Mouse (Mus musculus) neural tube, embryonic 15.5 days (tissue): ENCODE data around the gene Gm6169. TPM values are rescaled to one million over a fixed set of nuclear protein-coding genes. Genes with fewer than 3 reads are reported as not detected.

Experiments used
- ATAC-seq: fragments of 200-750 bp; cut with Nextera tagmentation; 2 replicates; pipeline ENCODE4 v1.8.0; 2017; ENCODE audit warnings: mild to moderate bottlenecking, moderate TSS enrichment, moderate library complexity; ENCODE audit not compliant: low FRiP score
- H3K27ac ChIP-seq: fragments of 300-500 bp; sonication (generic); replicated peaks from 2 replicates; pipeline ENCODE4 v1.5.1; 2015; ENCODE audit warnings: mild to moderate bottlenecking, inconsistent platforms
- H3K27me3 ChIP-seq: fragments of 300-500 bp; sonication (generic); replicated peaks from 2 replicates; pipeline ENCODE4 v1.6.1; 2015; ENCODE audit warnings: inconsistent platforms
- H3K36me3 ChIP-seq: fragments of 300-500 bp; sonication (generic); 2 replicates; pipeline ENCODE4 v1.6.1; 2015; ENCODE audit warnings: inconsistent platforms
- H3K4me1 ChIP-seq: fragments of 300-500 bp; sonication (generic); 2 replicates; pipeline ENCODE4 v1.6.1; 2015; ENCODE audit warnings: inconsistent platforms
- H3K4me2 ChIP-seq: fragments of 300-500 bp; sonication (generic); 2 replicates; pipeline ENCODE4 v1.6.1; 2015; ENCODE audit warnings: inconsistent platforms, mild to moderate bottlenecking, moderate library complexity
- H3K4me3 ChIP-seq: fragments of 300-500 bp; sonication (generic); replicated peaks from 2 replicates; pipeline ENCODE4 v1.5.1; 2015; ENCODE audit warnings: mild to moderate bottlenecking, inconsistent platforms
- H3K9ac ChIP-seq: fragments of 300-500 bp; sonication (generic); replicated peaks from 2 replicates; pipeline ENCODE4 v1.6.1; 2015; ENCODE audit warnings: mild to moderate bottlenecking, inconsistent platforms
- H3K9me3 ChIP-seq: fragments of 300-500 bp; sonication (generic); replicated peaks from 2 replicates; pipeline ENCODE4 v1.6.1; 2016; ENCODE audit warnings: inconsistent platforms
- WGBS: fragments of 180-500 bp; shearing (Covaris S2); methylation state at CpG from one replicate; pipeline ENCODE4 v1.1.7; 2015; ENCODE audit warnings: mixed read lengths; 5-methylcytosine and 5-hydroxymethylcytosine counted together
- polyA plus RNA-seq: library from polyadenylated mRNA; unstranded; fragments of >200 nt; fragmentation: Nextera tagmentation; extraction: Ambion mirVana; gene quantifications from 2 replicates; pipeline ENCODE4 v1.2.1, GENCODE M21; 2015

Gene Gm6169
- polyA plus RNA-seq, 1 experiment from 2014 or later, result 1.1 TPM

DNA sequence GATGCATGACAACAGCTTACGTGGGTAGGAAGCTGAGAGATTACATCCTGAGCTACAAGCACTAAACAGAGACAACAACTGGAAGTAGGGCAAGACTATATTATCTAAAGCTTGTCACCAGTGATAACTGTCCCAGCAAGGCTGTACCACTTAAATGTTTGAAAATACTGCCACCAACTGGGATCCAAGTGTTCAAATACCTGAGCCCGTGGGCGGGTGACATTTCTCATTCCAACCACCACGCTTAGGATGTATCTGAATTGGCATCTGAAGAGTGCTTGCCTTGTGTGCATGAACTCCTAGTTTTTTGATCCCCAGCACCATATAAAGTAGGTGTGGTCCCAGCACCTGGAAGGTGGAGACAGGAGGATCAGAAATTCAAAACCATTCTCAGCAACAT lies 3.3 kb downstream of the Gm6169 start:
- Histone ChIP-seq H3K9me3 (no peaks in the 10 kb centered on the region), H3K36me3 (peaks cover 20% of the 10 kb centered on the region), H3K9ac (no peak overlapping the region), H3K4me2 (no peak overlapping the region), H3K27me3 (no peaks in the 10 kb centered on the region), H3K4me3 (no peak overlapping the region), H3K27ac (no peak overlapping the region), H3K4me1 (no peaks in the 10 kb centered on the region)
- ATAC-seq, result no peak
- 94% methylated on average over 4 of the region's 4 CpGs for WGBS

DNA sequence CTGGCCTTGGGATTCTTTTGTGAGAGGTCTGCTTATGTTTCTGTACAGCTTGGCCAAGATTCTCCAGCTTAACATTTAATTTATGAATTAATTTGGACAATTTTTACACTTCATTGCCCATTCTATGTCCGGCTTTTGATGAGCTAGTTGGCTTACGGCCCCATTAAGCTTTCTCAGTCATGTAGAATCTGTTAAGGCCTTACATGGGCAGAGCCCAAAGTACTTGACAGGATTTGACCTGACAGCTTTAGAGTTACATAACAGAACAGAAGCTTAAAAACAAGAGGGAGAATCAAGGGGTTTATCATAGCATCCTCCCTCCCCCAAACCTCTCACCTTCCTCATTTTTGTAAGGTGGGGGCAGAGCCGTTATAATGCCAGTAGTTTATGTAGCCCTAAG lies 10.9 kb downstream of the Gm6169 start:
- Histone ChIP-seq H3K27me3 (no peaks in the 10 kb centered on the region), H3K4me1 (no peaks in the 10 kb centered on the region), H3K9me3 (no peaks in the 10 kb centered on the region), H3K4me2 (no peak overlapping the region), H3K27ac (no peak overlapping the region), H3K9ac (no peak overlapping the region), H3K4me3 (no peak overlapping the region), H3K36me3 (no peaks in the 10 kb centered on the region)
- 69% methylated on average over 3 of the region's 3 CpGs for WGBS
- ATAC-seq, result no peak

DNA sequence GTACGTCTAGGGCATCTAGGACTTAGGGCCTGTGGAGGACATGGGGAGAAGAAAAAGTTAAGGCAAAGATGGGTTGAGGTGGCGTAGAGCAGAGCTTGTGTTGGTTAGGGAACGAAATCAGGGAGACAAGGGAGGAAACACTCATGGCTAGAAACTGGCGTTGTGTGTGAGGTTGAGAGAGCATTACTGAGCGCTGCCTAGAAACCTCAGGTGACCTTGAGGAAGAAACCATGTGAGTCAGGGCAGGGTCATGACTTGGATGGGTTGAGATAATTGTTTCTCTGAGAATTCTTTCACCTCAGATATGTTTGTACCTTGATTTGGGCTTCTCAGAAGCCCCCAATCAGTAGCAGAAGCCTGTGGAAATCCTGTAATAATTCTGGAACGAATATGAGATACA lies 11.6 kb downstream of the Gm6169 start:
- no peaks in the 10 kb centered on the region for H3K9me3 ChIP-seq
- H3K4me3 ChIP-seq, result no peak overlapping the region
- H3K27ac ChIP-seq, result no peak overlapping the region
- ATAC-seq, result no peak
- H3K27me3 ChIP-seq, result no peaks in the 10 kb centered on the region
- H3K9ac ChIP-seq, result no peak overlapping the region
- no peak overlapping the region for H3K4me2 ChIP-seq
- WGBS, result 92% methylated on average over 6 of the region's 6 CpGs
- no peaks in the 10 kb centered on the region for H3K36me3 ChIP-seq
- no peaks in the 10 kb centered on the region for H3K4me1 ChIP-seq

DNA sequence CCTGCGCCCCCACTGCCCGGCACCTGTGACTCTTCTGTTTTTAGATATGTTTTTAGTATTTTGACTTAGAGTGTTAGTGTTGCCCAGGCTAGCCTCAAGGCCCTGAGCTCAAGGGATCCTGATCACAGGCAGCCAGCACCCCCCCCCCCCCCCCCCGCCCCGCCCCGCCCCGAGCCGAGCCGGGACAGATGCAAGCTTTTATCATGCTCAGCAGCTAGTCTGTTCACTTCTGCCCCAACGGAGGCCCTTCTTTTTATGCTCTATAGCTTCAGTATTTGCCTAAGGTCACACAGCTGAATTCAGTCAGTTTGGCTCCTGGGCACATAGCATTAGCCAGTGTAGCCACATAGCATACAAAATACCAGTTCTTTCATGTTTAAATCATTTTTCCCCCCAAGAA lies 12.7 kb downstream of the Gm6169 start:
- H3K9ac ChIP-seq, result no peak overlapping the region
- no peak overlapping the region for H3K27ac ChIP-seq
- H3K4me3 ChIP-seq, result no peak overlapping the region
- H3K4me2 ChIP-seq, result no peak overlapping the region
- no peaks in the 10 kb centered on the region for H3K9me3 ChIP-seq
- H3K27me3 ChIP-seq, result no peaks in the 10 kb centered on the region
- no peaks in the 10 kb centered on the region for H3K4me1 ChIP-seq
- no peak for ATAC-seq
- WGBS, result 46% methylated on average over 5 of the region's 9 CpGs
- no peaks in the 10 kb centered on the region for H3K36me3 ChIP-seq

DNA sequence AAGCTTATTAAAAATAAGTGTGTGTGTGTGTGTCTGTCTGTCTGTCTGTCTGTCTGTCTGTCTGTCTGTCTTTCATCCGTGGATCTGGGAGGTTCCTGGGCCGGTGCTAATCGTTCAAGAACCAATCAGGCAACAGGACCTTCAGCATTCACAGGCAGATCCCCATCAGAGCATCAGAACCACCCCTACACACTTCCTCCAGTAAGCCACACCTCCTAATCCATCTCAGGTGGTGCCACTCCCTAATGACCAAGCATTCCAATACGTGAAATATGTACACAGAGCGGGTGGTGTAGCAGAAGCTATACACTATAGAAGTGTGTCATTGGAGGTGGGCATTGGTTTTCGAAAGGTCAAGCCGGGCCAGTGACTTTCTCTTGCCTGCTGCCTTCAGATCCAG lies 16.6 kb downstream of the Gm6169 start:
- WGBS, result 94% methylated on average over 7 of the region's 7 CpGs
- no peak for ATAC-seq
- Histone ChIP-seq H3K9me3 (no peaks in the 10 kb centered on the region), H3K4me1 (no peaks in the 10 kb centered on the region), H3K4me3 (no peak overlapping the region), H3K9ac (no peak overlapping the region), H3K27ac (no peak overlapping the region), H3K36me3 (no peaks in the 10 kb centered on the region), H3K4me2 (no peak overlapping the region), H3K27me3 (no peaks in the 10 kb centered on the region)

DNA sequence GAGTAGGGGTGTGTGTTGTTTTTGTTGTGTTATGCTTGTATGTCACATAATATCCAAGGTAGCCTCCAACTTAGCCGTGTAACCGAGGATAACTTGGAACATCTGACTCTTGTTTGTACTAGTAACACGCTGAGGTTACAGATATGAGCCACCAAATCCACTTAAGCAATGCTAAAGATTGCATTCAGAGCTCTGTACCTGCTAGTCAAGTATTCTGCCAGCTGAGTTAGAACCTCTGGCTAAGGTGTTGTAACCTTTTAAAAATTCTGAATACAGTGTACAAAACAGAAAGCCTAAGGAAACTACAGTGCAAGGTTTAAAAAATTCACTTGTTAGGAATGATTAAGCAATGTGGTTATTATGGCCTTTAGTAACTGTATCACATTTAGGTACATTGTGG lies 18.4 kb downstream of the Gm6169 start:
- Histone ChIP-seq H3K27me3 (no peaks in the 10 kb centered on the region), H3K4me1 (no peaks in the 10 kb centered on the region), H3K36me3 (no peaks in the 10 kb centered on the region), H3K4me2 (no peak overlapping the region), H3K9me3 (no peaks in the 10 kb centered on the region), H3K9ac (no peak overlapping the region), H3K4me3 (no peak overlapping the region), H3K27ac (no peak overlapping the region)
- WGBS, result 88% methylated on average over 3 of the region's 3 CpGs
- ATAC-seq, result no peak

DNA sequence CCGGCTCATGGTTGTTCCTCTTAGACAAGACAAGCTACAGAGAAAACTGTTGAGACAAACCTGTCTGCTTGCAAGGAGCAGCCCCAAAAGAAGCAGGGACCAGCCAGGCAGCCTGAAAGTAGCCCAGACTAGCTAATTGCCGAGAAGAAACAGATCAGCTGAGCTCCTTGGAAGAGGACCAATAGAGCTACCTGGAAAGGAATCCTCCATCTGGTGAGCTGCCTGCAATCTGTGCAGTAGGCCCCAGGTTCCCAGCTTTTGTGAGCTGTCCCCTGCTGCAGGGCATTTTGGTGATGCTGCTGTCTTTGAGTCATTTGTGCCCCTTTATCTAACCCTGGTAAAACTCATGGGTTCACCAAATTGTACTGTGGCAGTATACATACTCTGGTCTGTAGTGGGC lies 18.8 kb downstream of the Gm6169 start:
- no peak overlapping the region for H3K27ac ChIP-seq
- H3K4me1 ChIP-seq, result no peaks in the 10 kb centered on the region
- no peaks in the 10 kb centered on the region for H3K36me3 ChIP-seq
- H3K27me3 ChIP-seq, result no peaks in the 10 kb centered on the region
- H3K4me3 ChIP-seq, result no peak overlapping the region
- no peak overlapping the region for H3K4me2 ChIP-seq
- H3K9me3 ChIP-seq, result no peaks in the 10 kb centered on the region
- no peak overlapping the region for H3K9ac ChIP-seq
- ATAC-seq, result no peak
- 85% methylated on average over 2 of the region's 2 CpGs for WGBS

DNA sequence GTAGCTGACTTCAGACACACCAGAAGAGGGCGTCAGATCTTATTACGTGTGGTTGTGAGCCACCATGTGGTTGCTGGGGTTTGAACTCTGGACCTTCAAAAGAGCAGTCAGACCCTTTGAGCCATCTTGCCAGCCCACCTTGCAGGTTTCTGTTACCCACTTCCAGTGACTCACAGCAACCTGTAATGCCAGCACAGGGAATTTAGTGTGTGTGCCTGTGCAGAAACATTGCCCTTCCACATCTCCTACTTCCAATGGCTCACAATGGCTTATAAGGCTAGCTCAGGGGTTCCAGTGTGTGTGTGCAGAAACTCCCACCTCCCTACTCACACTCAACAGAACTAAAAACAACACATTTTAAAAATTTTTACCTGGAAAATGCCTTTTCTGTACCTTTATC lies 21.5 kb downstream of the Gm6169 start:
- no peak overlapping the region for H3K4me2 ChIP-seq
- no peaks in the 10 kb centered on the region for H3K27me3 ChIP-seq
- no peak for ATAC-seq
- H3K36me3 ChIP-seq, result no peaks in the 10 kb centered on the region
- H3K9me3 ChIP-seq, result no peaks in the 10 kb centered on the region
- peaks cover 7% of the 10 kb centered on the region for H3K4me1 ChIP-seq
- no peak overlapping the region for H3K4me3 ChIP-seq
- 98% methylated on average over 2 of the region's 2 CpGs for WGBS
- no peak overlapping the region for H3K27ac ChIP-seq
- H3K9ac ChIP-seq, result no peak overlapping the region

DNA sequence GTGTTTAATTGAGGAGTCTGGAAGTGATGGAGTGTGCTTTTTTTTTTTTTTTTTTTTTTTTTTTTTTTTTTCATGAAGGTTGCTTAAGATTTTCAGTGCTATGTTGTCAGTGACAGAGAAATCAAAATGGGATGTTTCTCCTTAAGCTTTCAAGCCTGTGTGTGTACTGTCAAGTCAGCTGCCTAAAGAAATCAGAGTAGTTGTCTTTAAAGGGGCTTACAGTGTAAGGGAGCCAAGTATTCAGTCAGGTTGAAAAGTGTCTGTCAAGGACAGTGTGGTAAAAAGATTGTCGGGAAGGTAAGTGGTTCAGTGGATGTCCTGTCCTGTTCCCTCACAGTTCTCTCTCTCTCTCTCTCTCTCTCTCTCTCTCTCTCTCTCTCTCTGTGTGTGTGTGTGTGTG lies 25.5 kb downstream of the Gm6169 start:
- Histone ChIP-seq H3K27me3 (no peaks in the 10 kb centered on the region; the same call in 1 of the 2 replicates), H3K4me1 (peaks cover 7% of the 10 kb centered on the region), H3K9me3 (no peaks in the 10 kb centered on the region), H3K36me3 (no peaks in the 10 kb centered on the region), H3K27ac (no peak overlapping the region), H3K9ac (no peak overlapping the region), H3K4me3 (no peak overlapping the region), H3K4me2 (peak overlapping the region; percentile 70)
- no peak for ATAC-seq
- 53% methylated on average over 1 of the region's 1 CpGs for WGBS

DNA sequence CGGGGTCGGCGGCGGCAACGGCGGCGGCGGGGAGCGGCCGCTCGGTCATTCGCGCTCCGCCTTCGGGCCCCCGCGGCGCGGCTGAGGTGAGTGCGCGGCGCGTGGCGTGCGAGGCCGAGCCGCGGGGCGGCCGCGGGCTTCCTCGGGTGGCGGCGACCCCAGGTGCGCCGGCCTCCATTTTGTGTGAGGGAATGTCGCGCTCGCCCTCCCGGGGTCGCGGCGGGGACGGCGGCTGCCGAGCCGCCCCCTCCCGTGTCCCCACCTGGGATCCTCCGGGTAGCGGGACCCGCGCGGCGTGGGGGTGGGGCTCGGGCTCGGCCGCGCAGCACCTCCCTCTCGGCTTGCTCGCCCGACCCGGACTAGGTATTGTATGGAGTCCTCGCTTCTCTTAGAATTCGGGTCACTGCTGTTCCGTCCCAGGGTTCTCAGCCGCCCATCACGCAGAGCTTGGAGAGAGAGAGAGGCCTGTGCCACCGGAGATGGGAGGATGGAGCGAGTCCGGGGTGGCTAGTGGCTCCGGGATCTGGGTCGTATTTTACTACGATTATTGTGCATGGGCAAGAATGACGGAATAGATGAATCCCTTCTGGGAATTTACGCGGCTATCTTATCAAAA lies 27.3 kb downstream of the Gm6169 start:
- peaks cover 7% of the 10 kb centered on the region for H3K4me1 ChIP-seq
- H3K9me3 ChIP-seq, result no peaks in the 10 kb centered on the region
- no peaks in the 10 kb centered on the region; the same call in 1 of the 2 replicates for H3K27me3 ChIP-seq
- H3K27ac ChIP-seq, result peak overlapping the region; percentile 96
- no peaks in the 10 kb centered on the region for H3K36me3 ChIP-seq
- ATAC-seq, result peak; percentile 88
- H3K9ac ChIP-seq, result peak overlapping the region; percentile 95
- H3K4me3 ChIP-seq, result peak overlapping the region; percentile 82
- under 1% methylated on average over 59 of the region's 76 CpGs for WGBS
- H3K4me2 ChIP-seq, result peak overlapping the region; percentile 70

DNA sequence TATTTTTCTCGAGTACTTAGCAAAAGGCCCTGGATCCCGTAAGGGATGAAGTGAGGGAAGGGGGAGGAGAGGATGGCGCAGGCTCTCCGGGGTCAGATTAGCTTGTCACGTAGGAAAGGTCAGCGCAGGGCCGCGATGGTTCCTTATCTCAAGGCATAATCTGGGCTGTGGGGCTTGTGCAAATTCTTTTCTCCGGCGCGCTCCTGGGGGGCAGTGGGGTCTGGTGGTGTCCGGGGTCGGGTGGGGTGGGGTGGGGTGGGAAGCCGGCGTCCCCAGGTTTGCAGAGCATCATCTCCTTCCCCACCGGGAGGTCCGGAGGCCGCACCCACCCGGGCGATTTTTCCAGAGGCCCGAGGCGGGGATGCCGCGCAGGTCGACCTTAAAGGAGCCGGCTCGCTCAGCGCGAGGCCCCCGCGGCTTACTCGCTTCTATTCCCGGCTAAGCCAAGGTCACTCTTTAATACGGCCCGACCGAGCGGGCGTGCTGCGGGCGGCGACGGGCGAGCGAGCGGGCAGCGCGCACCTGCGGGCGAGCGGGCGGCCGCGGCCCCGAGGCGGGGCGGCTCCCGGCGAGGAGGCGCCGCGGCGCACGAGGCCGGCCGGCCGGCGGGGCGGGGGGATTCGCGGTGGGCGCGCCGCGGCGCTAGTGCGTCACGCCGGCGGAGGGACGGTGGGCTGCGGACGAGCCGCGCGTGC lies 28.0 kb downstream of the Gm6169 start:
- Histone ChIP-seq H3K4me1 (peaks cover 7% of the 10 kb centered on the region), H3K36me3 (no peaks in the 10 kb centered on the region), H3K4me3 (peak overlapping the region; percentile 82), H3K4me2 (peak overlapping the region; percentile 70), H3K27ac (peak overlapping the region; percentile 96), H3K27me3 (no peaks in the 10 kb centered on the region; the same call in 1 of the 2 replicates), H3K9me3 (no peaks in the 10 kb centered on the region), H3K9ac (peak overlapping the region; percentile 95)
- WGBS, result under 1% methylated on average over 34 of the region's 85 CpGs
- peak; percentile 93 for ATAC-seq

DNA sequence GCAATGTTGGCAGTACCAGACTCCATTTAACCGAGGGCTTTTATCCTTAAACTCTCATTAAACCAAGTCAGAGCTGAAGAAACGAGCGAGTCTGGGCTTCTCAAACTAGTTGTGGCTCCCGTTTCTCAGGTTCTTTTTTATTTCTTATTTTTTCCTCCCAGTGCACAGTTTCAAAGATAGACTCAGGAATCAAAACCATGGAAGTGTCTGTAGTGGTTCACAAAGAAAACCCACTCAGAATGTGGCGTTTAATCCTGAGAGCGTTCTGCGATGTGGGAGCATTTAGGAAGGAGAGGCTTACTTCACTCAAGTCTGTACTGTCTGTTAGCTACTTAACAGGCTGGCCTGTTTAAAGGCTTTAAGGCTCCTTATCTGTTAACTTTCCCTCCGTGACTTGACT lies 30.9 kb downstream of the Gm6169 start:
- Histone ChIP-seq H3K4me2 (no peak overlapping the region), H3K4me1 (peaks cover 9% of the 10 kb centered on the region), H3K27ac (no peak overlapping the region), H3K27me3 (no peaks in the 10 kb centered on the region; the same call in 1 of the 2 replicates), H3K4me3 (no peak overlapping the region), H3K9me3 (no peaks in the 10 kb centered on the region), H3K9ac (no peak overlapping the region), H3K36me3 (no peaks in the 10 kb centered on the region)
- 51% methylated on average over 8 of the region's 8 CpGs for WGBS
- no peak for ATAC-seq
